Mouse (Mus musculus) retina, postnatal 1 day (tissue): ENCODE measurements around the gene Pgap3.

Experiments used
- DNase-seq: peaks from one replicate; pipeline ENCODE4 v3.0.0-alpha.2; 2012

The Pgap3 gene

GRCm38 (mm10) chr11:98381651-98382050 is 18.6 kb downstream of the Pgap3 start:
- DNase-seq = no peak

GRCm38 (mm10) chr11:98380106-98380505 is 20.2 kb downstream of the Pgap3 start:
- DNase-seq = no peak

- no peak for DNase-seq
Measured at GRCm38 (mm10) chr11:98379379-98379778, 20.9 kb downstream of the Pgap3 start.

- DNase-seq = no peak
Measured at GRCm38 (mm10) chr11:98377787-98378186, 22.5 kb downstream of the Pgap3 start.

- no peak for DNase-seq
Measured at GRCm38 (mm10) chr11:98376756-98377155, 23.5 kb downstream of the Pgap3 start.

GRCm38 (mm10) chr11:98374266-98374665 is 26.0 kb downstream of the Pgap3 start:
- no peak for DNase-seq

GRCm38 (mm10) chr11:98373244-98373643 is 27.0 kb downstream of the Pgap3 start:
- no peak for DNase-seq

GRCm38 (mm10) chr11:98372406-98372805 is 27.9 kb downstream of the Pgap3 start:
- DNase-seq = peak; percentile 82

GRCm38 (mm10) chr11:98371556-98372240 is 28.6 kb downstream of the Pgap3 start:
- peak; percentile 86 for DNase-seq

GRCm38 (mm10) chr11:98370588-98370987 is 29.7 kb downstream of the Pgap3 start:
- DNase-seq = no peak

GRCm38 (mm10) chr11:98369337-98369736 is 31.0 kb downstream of the Pgap3 start:
- DNase-seq = no peak

- DNase-seq = no peak
Measured at GRCm38 (mm10) chr11:98367863-98368186, 32.5 kb downstream of the Pgap3 start.

GRCm38 (mm10) chr11:98367171-98367862 is 33.0 kb downstream of the Pgap3 start:
- no peak for DNase-seq

GRCm38 (mm10) chr11:98366290-98366689 is 34.0 kb downstream of the Pgap3 start:
- DNase-seq = no peak

GRCm38 (mm10) chr11:98364410-98364809 is 35.9 kb downstream of the Pgap3 start:
- no peak for DNase-seq

- no peak for DNase-seq
Measured at GRCm38 (mm10) chr11:98363817-98364216, 36.5 kb downstream of the Pgap3 start.

- no peak for DNase-seq
Measured at GRCm38 (mm10) chr11:98360866-98361521, 39.3 kb downstream of the Pgap3 start.

- DNase-seq = peak; percentile 95
Measured at GRCm38 (mm10) chr11:98358161-98359083, 41.9 kb downstream of the Pgap3 start, which contains the start of gene Stard3. Gene Stard3 (plus strand): TSS chr11:98358368.

GRCm38 (mm10) chr11:98357396-98358160 is 42.7 kb downstream of the Pgap3 start:
- no peak for DNase-seq

GRCm38 (mm10) chr11:98356625-98357394 is 43.5 kb downstream of the Pgap3 start:
- DNase-seq = no peak

GRCm38 (mm10) chr11:98355732-98356299 is 44.5 kb downstream of the Pgap3 start:
- peak; percentile 90 for DNase-seq
